Mouse (Mus musculus): ENCODE data around the gene Gm10203.
"Not testable (repeated sequence)": the region's sequence is repeated elsewhere in the genome, so short reads cannot be mapped to it uniquely, and the experiment has no call there.

Gene Gm10203

DNA sequence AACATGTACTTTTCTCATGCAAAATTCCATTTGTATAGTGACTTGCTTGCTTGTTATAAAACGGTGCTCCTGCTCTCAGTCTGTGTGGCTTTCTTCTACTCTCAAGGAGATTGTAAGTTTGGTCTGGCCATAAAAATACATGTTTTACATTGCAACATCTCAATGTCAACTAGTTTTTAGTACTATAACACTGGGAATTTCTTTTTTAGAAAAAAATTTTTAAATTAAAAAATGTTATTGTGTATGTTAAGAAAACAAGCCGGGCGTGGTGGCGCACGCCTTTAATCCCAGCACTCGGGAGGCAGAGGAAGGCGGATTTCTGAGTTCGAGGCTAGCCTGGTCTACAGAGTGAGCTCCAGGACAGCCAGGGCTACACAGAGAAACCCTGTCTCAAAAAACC is at the start of gene Gm10203:
TSS of gene Gm10203 (plus strand) at position 301 of the 400 bp plus-strand sequence.
- DNase-seq = not testable (repeated sequence)

DNA sequence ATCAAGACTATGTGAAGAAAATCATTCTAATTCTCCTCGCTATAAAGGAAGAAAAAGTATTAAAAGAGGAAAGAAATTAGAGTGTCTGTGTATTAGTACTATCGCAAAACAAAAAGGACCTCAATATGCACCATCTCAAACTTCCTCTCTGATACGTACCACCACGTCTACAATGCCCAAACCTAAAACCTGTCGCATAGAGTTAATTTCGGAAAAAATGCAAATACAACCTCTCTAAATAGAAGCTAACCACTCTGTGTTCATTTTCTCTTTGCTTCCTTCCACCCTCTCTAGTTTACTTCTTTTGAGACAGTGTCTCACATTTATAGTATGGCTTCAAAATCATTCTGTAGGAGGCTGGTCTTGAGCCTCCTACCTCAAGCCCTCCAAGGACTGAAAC is 37.6 kb upstream of the Gm10203 start:
- DNase-seq = no peak

- no peak for DNase-seq
These were observed 36.5 kb upstream of the Gm10203 start for GRCm38 (mm10) chr6:149093465-149093864.

GRCm38 (mm10) chr6:149094555-149094954 is 35.4 kb upstream of the Gm10203 start:
- no peak for DNase-seq

DNA sequence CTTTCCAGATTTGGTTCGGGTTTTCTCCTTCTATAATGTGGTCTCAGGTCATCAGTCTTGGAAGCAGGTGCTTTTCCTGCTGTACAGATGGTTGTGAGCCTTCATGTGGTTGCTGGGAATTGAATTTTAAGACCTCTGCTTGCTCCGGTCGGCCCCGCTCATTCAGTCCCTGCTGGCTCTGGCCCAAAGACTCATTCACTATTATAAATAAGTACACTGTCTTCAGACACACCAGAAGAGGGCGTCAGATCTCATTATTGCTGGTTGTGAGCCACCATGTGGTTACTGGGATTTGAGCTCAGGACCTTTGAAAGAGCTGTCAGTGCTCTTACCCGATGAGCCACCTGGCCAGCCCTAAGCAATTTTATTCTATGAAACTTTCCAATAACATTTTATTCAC is 34.6 kb upstream of the Gm10203 start:
- DNase-seq = peak; percentile 57

GRCm38 (mm10) chr6:149096233-149096632 is 33.7 kb upstream of the Gm10203 start:
- no peak for DNase-seq

- no peak for DNase-seq
These were observed 32.7 kb upstream of the Gm10203 start for GRCm38 (mm10) chr6:149097276-149097675.

DNA sequence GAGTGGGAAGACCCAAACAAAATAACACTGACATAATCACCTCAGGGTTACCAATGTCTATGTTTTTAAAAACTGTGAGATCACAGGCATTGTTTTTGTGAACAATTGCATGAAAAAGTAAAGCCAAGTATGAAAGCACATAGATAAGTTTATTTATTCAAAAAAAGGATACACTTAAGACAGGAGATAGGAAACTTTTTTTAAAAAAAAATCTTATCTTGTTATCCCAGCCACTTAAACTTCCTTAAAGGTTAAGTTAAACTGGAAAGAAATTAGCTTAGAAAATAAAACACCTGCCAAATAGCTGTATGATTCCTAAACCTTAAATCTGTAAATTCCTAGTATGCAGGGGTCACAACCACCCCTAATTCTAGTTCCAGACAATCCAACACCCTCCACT is 31.0 kb upstream of the Gm10203 start:
- DNase-seq = no peak

DNA sequence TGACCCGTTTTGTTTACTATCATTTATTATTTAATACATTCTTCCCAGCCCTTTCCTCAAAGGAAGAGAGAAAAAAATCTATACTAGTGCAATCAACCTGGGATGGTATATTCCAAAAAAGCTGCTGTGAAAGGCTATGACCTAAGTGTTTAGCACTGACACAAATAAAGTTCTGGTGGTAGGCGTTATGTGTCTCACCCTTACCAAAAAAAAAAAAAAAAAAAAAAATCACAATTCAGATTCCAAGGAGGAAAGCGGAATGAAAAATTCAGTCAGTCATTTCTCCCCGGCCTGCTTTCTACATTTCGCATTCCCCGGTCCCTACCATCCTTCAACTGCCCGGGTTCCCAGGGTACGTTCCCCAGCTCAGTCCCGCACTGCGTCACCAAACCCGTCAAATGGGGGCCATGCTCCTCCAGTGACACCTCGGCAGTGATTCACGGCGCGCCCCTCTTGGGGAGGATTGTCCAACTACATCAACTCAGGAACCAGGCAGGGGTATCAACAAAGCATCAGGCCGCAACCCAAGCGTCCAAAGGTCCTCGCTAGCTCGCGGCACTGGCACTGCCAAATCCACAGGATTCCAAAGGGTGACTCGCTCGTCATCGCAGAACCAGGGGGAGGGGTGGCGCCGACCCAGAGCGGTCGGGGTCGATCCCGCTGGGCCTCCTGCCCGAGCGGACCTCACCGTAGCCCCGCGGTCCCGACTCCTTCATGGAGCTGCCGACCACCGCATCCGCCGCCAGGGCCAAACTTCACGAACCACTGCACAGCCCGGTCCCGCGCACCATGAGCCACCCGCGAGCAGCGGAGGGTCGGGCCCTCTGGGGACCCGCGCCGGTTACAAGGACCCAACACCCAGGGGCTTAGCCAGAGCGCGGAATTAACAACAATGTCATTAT is 29.5 kb upstream of the Gm10203 start:
- DNase-seq = peak; percentile 76

GRCm38 (mm10) chr6:149101076-149101942 is 28.7 kb upstream of the Gm10203 start, which contains the start of gene Dennd5b:
TSS of gene Dennd5b (minus strand) at chr6:149101680.
- DNase-seq = peak; percentile 85

DNA sequence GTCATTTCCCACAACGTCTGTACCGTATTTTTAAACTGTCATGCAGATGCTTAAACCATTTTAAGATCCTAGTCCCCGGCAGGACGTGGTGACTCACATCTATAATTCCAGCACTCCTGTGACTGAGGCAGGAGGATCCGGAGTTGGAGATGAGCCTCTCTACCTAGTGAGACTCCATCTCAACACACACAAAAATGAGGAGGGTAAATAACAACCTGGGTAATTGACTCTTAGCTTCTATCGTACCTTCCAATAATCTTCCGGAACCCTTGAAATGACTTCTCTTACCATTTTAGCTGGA is 28.1 kb upstream of the Gm10203 start:
- no peak for DNase-seq

- peak; percentile 12 for DNase-seq
These were observed 26.5 kb upstream of the Gm10203 start for GRCm38 (mm10) chr6:149103451-149103850.

DNA sequence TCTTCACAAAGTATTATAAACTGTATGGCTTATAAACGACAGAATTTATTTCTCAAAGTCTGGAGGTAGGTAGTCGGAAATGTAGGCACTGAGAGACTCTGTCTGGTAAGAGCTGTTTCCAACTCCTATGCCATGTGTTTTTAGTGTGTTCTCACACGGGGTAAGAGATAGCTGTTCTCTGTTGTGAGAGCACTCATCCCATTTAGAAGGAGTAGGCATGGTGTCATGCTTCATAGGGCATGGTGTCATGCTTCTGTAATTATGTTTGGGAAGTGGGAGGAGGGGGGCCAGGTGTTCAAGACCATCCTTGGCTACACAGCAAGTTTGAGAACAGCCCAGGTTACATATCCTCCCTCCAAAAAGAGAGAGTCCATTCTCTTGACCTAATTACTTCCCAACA is 22.4 kb upstream of the Gm10203 start:
- DNase-seq = no peak

GRCm38 (mm10) chr6:149108909-149109308 is 21.1 kb upstream of the Gm10203 start:
- DNase-seq = no peak

GRCm38 (mm10) chr6:149116992-149117391 is 13.0 kb upstream of the Gm10203 start:
- DNase-seq = no peak

GRCm38 (mm10) chr6:149118935-149119334 is 11.0 kb upstream of the Gm10203 start:
- no peak for DNase-seq

DNA sequence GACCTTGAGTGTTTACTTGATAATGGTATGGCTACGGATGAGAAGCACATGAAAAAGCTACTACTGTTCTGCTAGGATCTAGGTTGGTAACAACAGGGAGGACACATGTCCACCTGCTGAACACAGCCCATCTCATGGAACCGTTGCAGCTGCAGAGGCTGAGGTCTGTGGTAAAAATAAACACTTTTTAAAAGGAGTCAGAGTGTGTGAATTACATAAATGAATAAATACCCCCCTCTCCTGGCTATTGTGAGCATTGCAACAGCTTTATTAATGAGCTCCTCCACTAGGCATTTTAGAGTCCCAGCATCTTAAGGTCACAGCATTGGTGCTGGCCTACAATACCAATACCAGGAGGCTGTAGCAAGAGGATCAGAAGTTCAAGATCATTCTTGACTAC is 10.1 kb upstream of the Gm10203 start:
- peak; percentile 88 for DNase-seq

DNA sequence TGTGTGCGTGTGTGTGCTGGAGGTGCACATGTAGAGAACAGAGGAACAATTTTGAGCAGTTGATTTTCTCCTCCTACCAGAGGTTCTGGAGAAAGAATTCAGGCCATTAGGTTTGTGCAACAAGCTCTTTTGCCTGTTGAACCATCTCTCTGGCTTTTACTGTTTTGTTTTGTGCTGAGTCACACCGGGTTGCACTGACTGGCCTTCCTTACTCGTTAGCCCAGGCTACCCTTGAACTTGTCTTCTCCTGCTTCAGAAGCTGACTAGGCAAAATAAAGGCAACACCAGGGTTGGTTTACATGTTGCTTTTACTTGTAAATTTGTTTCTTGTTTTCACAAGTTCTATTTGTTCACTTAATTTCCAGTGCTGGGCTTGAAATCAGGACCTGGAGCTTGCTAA is 6.9 kb upstream of the Gm10203 start:
- DNase-seq = no peak

DNA sequence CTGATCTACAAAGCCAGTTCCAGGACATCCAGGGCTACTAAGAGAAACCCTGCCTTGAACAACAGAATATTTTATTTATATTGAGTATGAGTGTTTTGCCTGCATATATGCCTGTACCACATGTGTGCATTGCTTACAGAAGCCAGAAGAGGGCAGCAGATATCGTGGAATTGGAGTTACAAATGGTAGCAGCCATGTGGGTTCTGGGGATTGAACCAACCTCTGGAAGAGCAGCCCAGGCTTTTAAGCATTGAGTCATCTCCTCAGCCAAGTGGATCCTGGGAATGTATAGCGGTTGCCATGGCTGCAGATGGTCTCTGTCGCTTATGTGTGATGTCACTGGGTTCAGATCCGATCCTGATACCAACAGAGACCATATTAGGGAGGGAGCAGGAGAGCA is 3.3 kb upstream of the Gm10203 start:
- DNase-seq = peak; percentile 28

DNA sequence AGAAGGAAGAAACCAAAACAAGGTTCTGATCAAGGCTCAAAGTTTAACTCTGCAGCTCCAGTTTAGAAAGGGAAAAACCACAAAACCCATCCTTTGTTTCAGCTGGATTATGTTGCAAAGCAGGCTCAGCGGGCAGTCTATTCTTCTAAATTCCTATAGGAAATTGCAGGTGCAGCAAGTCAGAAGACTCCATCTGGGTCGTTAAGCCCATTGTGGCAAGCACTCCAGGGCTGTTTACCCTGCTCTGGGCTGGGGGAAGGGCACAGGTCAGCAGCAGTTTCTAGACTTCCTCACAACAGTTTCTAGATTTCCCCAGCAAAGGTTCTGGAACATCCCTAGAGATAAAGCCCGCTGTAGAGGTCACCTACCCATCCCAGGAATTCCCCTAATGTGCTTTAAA is 1.1 kb downstream of the Gm10203 start:
- no peak for DNase-seq

- peak; percentile 42 for DNase-seq
These were observed 2.5 kb downstream of the Gm10203 start for GRCm38 (mm10) chr6:149132311-149133077.

GRCm38 (mm10) chr6:149134391-149135150 is 4.6 kb downstream of the Gm10203 start:
- no peak for DNase-seq

Data from cerebellum, adult 9-10 months (tissue).